Mouse (Mus musculus): ENCODE results near the gene Krt77. TPM values are rescaled to one million over a fixed set of nuclear protein-coding genes. Genes with fewer than 3 reads are reported as not detected.

The Krt77 gene
- polyA plus RNA-seq, 1 experiment from 2014 or later, result 20.3 TPM

- H3K4me2 ChIP-seq (ENCODE audit: low read depth, low read length), result no peak within 1 kb of the TSS
- no peak within 1 kb of the TSS for H3K27ac ChIP-seq (replicated peaks; ENCODE audit: low read depth, low read length)
- H3K9me3 ChIP-seq (ENCODE audit: control insufficient read depth, low read length), result no peaks in the 10 kb centered on the region
- WGBS, result 79% methylated on average over 16 of the region's 16 CpGs
- no peaks in the 10 kb centered on the region for H3K36me3 ChIP-seq (ENCODE audit: control insufficient read depth, insufficient read depth, low read length)
- 0 out of 2 replicates have a peak, but pooled peaks cover 4% of the 10 kb centered on the region for H3K27me3 ChIP-seq (replicated peaks; ENCODE audit: control insufficient read depth, insufficient read depth, low read length)
- no peak within 1 kb of the TSS for H3K4me3 ChIP-seq (ENCODE audit: low read depth, low read length)
- ATAC-seq (ENCODE audit: low read depth) (no peak), DNase-seq (ENCODE audit: low spot score) (no peak)
- H3K4me1 ChIP-seq (ENCODE audit: control insufficient read depth, insufficient read depth, low read length), result no peaks in the 10 kb centered on the region
- no peak within 1 kb of the TSS for H3K9ac ChIP-seq (ENCODE audit: low read depth, low read length)
Observed at GRCm38 (mm10) chr15:101817875-101818274, 51.6 kb downstream of the Krt77 start, which contains the start of gene Krt2. TSS of gene Krt2 (minus strand) at chr15:101818169.

Small RNAs within 50 kb of the gene (microRNA-seq; reads per million reads assigned to microRNA genes)
- not detected for gene Gm44356 (ENCODE audit: borderline number of aligned reads)

Other genes starting within 250 kb of the Krt77 start
- not detected in 2 replicates for gene Gm5414, start 241.5 kb downstream of the Krt77 start, polyA plus RNA-seq (2014; fragmentation: Nextera tagmentation; extraction: Ambion mirVana)
- gene Gm5478, start 222.3 kb downstream of the Krt77 start, polyA plus RNA-seq (2014; fragmentation: Nextera tagmentation; extraction: Ambion mirVana), result not detected in 2 replicates
- gene Krt6b, start 189.4 kb downstream of the Krt77 start, polyA plus RNA-seq (2014; fragmentation: Nextera tagmentation; extraction: Ambion mirVana), result 0.16 and 1.2 TPM in 2 replicates
- gene Krt6a, start 175.4 kb downstream of the Krt77 start, polyA plus RNA-seq (2014; fragmentation: Nextera tagmentation; extraction: Ambion mirVana), result 34.9 and 120 TPM in 2 replicates
- gene Krt5, start 156.8 kb downstream of the Krt77 start, polyA plus RNA-seq (2014; fragmentation: Nextera tagmentation; extraction: Ambion mirVana), result 142 and 153 TPM in 2 replicates
- gene Krt71, start 126.6 kb downstream of the Krt77 start, polyA plus RNA-seq (2014; fragmentation: Nextera tagmentation; extraction: Ambion mirVana), result 9.3 and 14.3 TPM in 2 replicates
- gene Krt72, start 83.2 kb downstream of the Krt77 start, polyA plus RNA-seq (2014; fragmentation: Nextera tagmentation; extraction: Ambion mirVana), result 0.51 and 0.81 TPM in 2 replicates
- gene Krt73, start 67.4 kb downstream of the Krt77 start, polyA plus RNA-seq (2014; fragmentation: Nextera tagmentation; extraction: Ambion mirVana), result 3.3 and 3.4 TPM in 2 replicates
- 0.10 TPM in 1 of 2 replicates, not detected in the other for gene Krt2, start 51.5 kb downstream of the Krt77 start, polyA plus RNA-seq (2014; fragmentation: Nextera tagmentation; extraction: Ambion mirVana)
- gene Krt1, start 18.9 kb downstream of the Krt77 start, polyA plus RNA-seq (2014; fragmentation: Nextera tagmentation; extraction: Ambion mirVana), result 67.2 and 111 TPM in 2 replicates
- 0.31 and 0.68 TPM in 2 replicates for gene Krt76, start 23.2 kb upstream of the Krt77 start, polyA plus RNA-seq (2014; fragmentation: Nextera tagmentation; extraction: Ambion mirVana)
- gene Krt4, start 55.0 kb upstream of the Krt77 start, polyA plus RNA-seq (2014; fragmentation: Nextera tagmentation; extraction: Ambion mirVana), result 66.3 and 145 TPM in 2 replicates
- 8.9 and 9.2 TPM in 2 replicates for gene Krt79, start 70.6 kb upstream of the Krt77 start, polyA plus RNA-seq (2014; fragmentation: Nextera tagmentation; extraction: Ambion mirVana)
- gene Krt78, start 84.6 kb upstream of the Krt77 start, polyA plus RNA-seq (2014; fragmentation: Nextera tagmentation; extraction: Ambion mirVana), result 0.25 and 1.7 TPM in 2 replicates
- 69.1 and 105 TPM in 2 replicates for gene Krt8, start 134.8 kb upstream of the Krt77 start, polyA plus RNA-seq (2014; fragmentation: Nextera tagmentation; extraction: Ambion mirVana)
- gene Krt18, start 158.5 kb upstream of the Krt77 start, polyA plus RNA-seq (2014; fragmentation: Nextera tagmentation; extraction: Ambion mirVana), result 61.0 and 70.0 TPM in 2 replicates
- gene Eif4b, start 204.1 kb upstream of the Krt77 start, polyA plus RNA-seq (2014; fragmentation: Nextera tagmentation; extraction: Ambion mirVana), result 123 and 141 TPM in 2 replicates
- gene Tns2, start 230.7 kb upstream of the Krt77 start, polyA plus RNA-seq (2014; fragmentation: Nextera tagmentation; extraction: Ambion mirVana), result 45.9 and 56.4 TPM in 2 replicates